Mouse (Mus musculus): Measurements from ENCODE around the gene Vmn1r2.
"Not testable (repeated sequence)": the region's sequence is repeated elsewhere in the genome, so short reads cannot be mapped to it uniquely, and the experiment has no call there.

The Vmn1r2 gene

GRCm38 (mm10) chr4:3167020-3167419 is at the start of gene Vmn1r2:
TSS of gene Vmn1r2 (plus strand) at chr4:3167320.
- DNase-seq (ENCODE audit: low read depth), result not testable (repeated sequence)

- DNase-seq (ENCODE audit: low read depth), result not testable (repeated sequence)
Measured at GRCm38 (mm10) chr4:3147926-3148325, 19.2 kb upstream of the Vmn1r2 start.

- DNase-seq (ENCODE audit: low read depth), result peak; percentile 2
Measured at GRCm38 (mm10) chr4:3153320-3153719, 13.8 kb upstream of the Vmn1r2 start.

GRCm38 (mm10) chr4:3164429-3164828 is 2.7 kb upstream of the Vmn1r2 start:
- not testable (repeated sequence) for DNase-seq (ENCODE audit: low read depth)

GRCm38 (mm10) chr4:3165046-3165445 is 2.1 kb upstream of the Vmn1r2 start:
- DNase-seq (ENCODE audit: low read depth), result no peak

- DNase-seq (ENCODE audit: low read depth), result not testable (repeated sequence)
Measured at GRCm38 (mm10) chr4:3174586-3174985, 7.5 kb downstream of the Vmn1r2 start.

- DNase-seq (ENCODE audit: low read depth), result not testable (repeated sequence)
Measured at GRCm38 (mm10) chr4:3175756-3176155, 8.6 kb downstream of the Vmn1r2 start.

- not testable (repeated sequence) for DNase-seq (ENCODE audit: low read depth)
Measured at GRCm38 (mm10) chr4:3176195-3176594, 9.1 kb downstream of the Vmn1r2 start.

- not testable (repeated sequence) for DNase-seq (ENCODE audit: low read depth)
Measured at GRCm38 (mm10) chr4:3176746-3177490, 9.8 kb downstream of the Vmn1r2 start.

- not testable (repeated sequence) for DNase-seq (ENCODE audit: low read depth)
Measured at GRCm38 (mm10) chr4:3185258-3185657, 18.1 kb downstream of the Vmn1r2 start, which contains the start of gene Vmn1r3. TSS of gene Vmn1r3 (minus strand) at chr4:3185358.

- DNase-seq (ENCODE audit: low read depth), result not testable (repeated sequence)
Measured at GRCm38 (mm10) chr4:3209643-3210217, 42.6 kb downstream of the Vmn1r2 start.

GRCm38 (mm10) chr4:3213349-3213748 is 46.2 kb downstream of the Vmn1r2 start:
- DNase-seq (ENCODE audit: low read depth), result not testable (repeated sequence)

- not testable (repeated sequence) for DNase-seq (ENCODE audit: low read depth)
Measured at GRCm38 (mm10) chr4:3216382-3216781, 49.3 kb downstream of the Vmn1r2 start.

All from fibroblast of lung, adult 2 months (primary cell).